Mouse (Mus musculus): Measurements from ENCODE around the gene Gm9376. TPM values are rescaled to one million over a fixed set of nuclear protein-coding genes. Genes with fewer than 3 reads are reported as not detected.

Gene Gm9376
- not detected in 2 replicates for polyA plus RNA-seq (2012; rRNA removed)

GRCm38 (mm10) chr14:118266660-118267059, at the start of gene Gm9376:
Gene Gm9376, plus strand, starts transcription at chr14:118266960.
- no peak within 1 kb of the TSS for H3K4me3 ChIP-seq (replicated peaks; ENCODE audit: extremely low read depth, low read depth, low read length)
- DNase-seq, result no peak
- 78% methylated on average over 2 of the region's 2 CpGs for WGBS
- no peaks in the 10 kb centered on the region for H3K4me1 ChIP-seq (ENCODE audit: control insufficient read depth, insufficient read depth, low read length)
- TF ChIP-seq POLR2A (IDR thresholded peaks at IDR 0.05; ENCODE audit: borderline replicate concordance, extremely low read depth, low read depth, low read length) (no peak), CTCF (IDR thresholded peaks at IDR 0.05; ENCODE audit: insufficient read depth, low read length) (no peak)

- TF ChIP-seq POLR2A (IDR thresholded peaks at IDR 0.05; ENCODE audit: borderline replicate concordance, extremely low read depth, low read depth, low read length) (no peak), CTCF (IDR thresholded peaks at IDR 0.05; ENCODE audit: insufficient read depth, low read length) (no peak)
- no peak for DNase-seq
- Histone ChIP-seq H3K4me1 (ENCODE audit: control insufficient read depth, insufficient read depth, low read length) (no peaks in the 10 kb centered on the region), H3K4me3 (replicated peaks; ENCODE audit: extremely low read depth, low read depth, low read length) (no peak overlapping the region)
- 83% methylated on average over 1 of the region's 1 CpGs for WGBS
These were observed 45.9 kb upstream of the Gm9376 start for GRCm38 (mm10) chr14:118220885-118221284.

- WGBS, result 27% methylated on average over 16 of the region's 16 CpGs
- no peak overlapping the region for H3K4me3 ChIP-seq (replicated peaks; ENCODE audit: extremely low read depth, low read depth, low read length)
- no peak for DNase-seq
- no peaks in the 10 kb centered on the region for H3K4me1 ChIP-seq (ENCODE audit: control insufficient read depth, insufficient read depth, low read length)
- no peak for TF ChIP-seq POLR2A (IDR thresholded peaks at IDR 0.05; ENCODE audit: borderline replicate concordance, extremely low read depth, low read depth, low read length)
- TF ChIP-seq CTCF (IDR thresholded peaks at IDR 0.05; ENCODE audit: insufficient read depth, low read length), result no peak
These were observed 41.6 kb upstream of the Gm9376 start for GRCm38 (mm10) chr14:118225061-118225743.

- TF ChIP-seq POLR2A (IDR thresholded peaks at IDR 0.05; ENCODE audit: borderline replicate concordance, extremely low read depth, low read depth, low read length) (no peak), CTCF (IDR thresholded peaks at IDR 0.05; ENCODE audit: insufficient read depth, low read length) (no peak)
- no peak overlapping the region for H3K4me3 ChIP-seq (replicated peaks; ENCODE audit: extremely low read depth, low read depth, low read length)
- no peaks in the 10 kb centered on the region for H3K4me1 ChIP-seq (ENCODE audit: control insufficient read depth, insufficient read depth, low read length)
- no peak for DNase-seq
- WGBS, result 4% methylated on average over 21 of the region's 21 CpGs
These were observed 40.8 kb upstream of the Gm9376 start for GRCm38 (mm10) chr14:118225911-118226310.

- no peaks in the 10 kb centered on the region for H3K4me1 ChIP-seq (ENCODE audit: control insufficient read depth, insufficient read depth, low read length)
- H3K4me3 ChIP-seq (replicated peaks; ENCODE audit: extremely low read depth, low read depth, low read length), result no peak overlapping the region
- TF ChIP-seq CTCF (IDR thresholded peaks at IDR 0.05; ENCODE audit: insufficient read depth, low read length) (no peak), POLR2A (IDR thresholded peaks at IDR 0.05; ENCODE audit: borderline replicate concordance, extremely low read depth, low read depth, low read length) (no peak)
- no peak for DNase-seq
- 5% methylated on average over 21 of the region's 21 CpGs for WGBS
These were observed 40.1 kb upstream of the Gm9376 start for GRCm38 (mm10) chr14:118226471-118227155.

- Histone ChIP-seq H3K4me1 (ENCODE audit: control insufficient read depth, insufficient read depth, low read length) (peaks cover 6% of the 10 kb centered on the region; the same call in 1 of the 2 replicates), H3K4me3 (replicated peaks; ENCODE audit: extremely low read depth, low read depth, low read length) (no peak overlapping the region)
- DNase-seq, result no peak
- 9% methylated on average over 8 of the region's 8 CpGs for WGBS
- TF ChIP-seq CTCF (IDR thresholded peaks at IDR 0.05; ENCODE audit: insufficient read depth, low read length) (no peak), POLR2A (IDR thresholded peaks at IDR 0.05; ENCODE audit: borderline replicate concordance, extremely low read depth, low read depth, low read length) (no peak)
These were observed 34.3 kb upstream of the Gm9376 start for GRCm38 (mm10) chr14:118232381-118232970.

- TF ChIP-seq CTCF (IDR thresholded peaks at IDR 0.05; ENCODE audit: insufficient read depth, low read length) (no peak), POLR2A (IDR thresholded peaks at IDR 0.05; ENCODE audit: borderline replicate concordance, extremely low read depth, low read depth, low read length) (no peak)
- no peak overlapping the region for H3K4me3 ChIP-seq (replicated peaks; ENCODE audit: extremely low read depth, low read depth, low read length)
- WGBS, result 11% methylated on average over 26 of the region's 26 CpGs
- no peak for DNase-seq
- H3K4me1 ChIP-seq (ENCODE audit: control insufficient read depth, insufficient read depth, low read length), result peaks cover 6% of the 10 kb centered on the region; the same call in 1 of the 2 replicates
These were observed 32.8 kb upstream of the Gm9376 start for GRCm38 (mm10) chr14:118233786-118234540.

- DNase-seq, result peak; percentile 17
- TF ChIP-seq CTCF (IDR thresholded peaks at IDR 0.05; ENCODE audit: insufficient read depth, low read length) (no peak), POLR2A (IDR thresholded peaks at IDR 0.05; ENCODE audit: borderline replicate concordance, extremely low read depth, low read depth, low read length) (no peak)
- 1% methylated on average over 69 of the region's 84 CpGs for WGBS
- peaks cover 6% of the 10 kb centered on the region; the same call in 1 of the 2 replicates for H3K4me1 ChIP-seq (ENCODE audit: control insufficient read depth, insufficient read depth, low read length)
- no peak overlapping the region for H3K4me3 ChIP-seq (replicated peaks; ENCODE audit: extremely low read depth, low read depth, low read length)
These were observed 32.1 kb upstream of the Gm9376 start for GRCm38 (mm10) chr14:118234541-118235210.

Measured in lung, adult 2 months (tissue).